Mouse (Mus musculus): Measurements from ENCODE around the gene Mrps21. TPM values are rescaled to one million over a fixed set of nuclear protein-coding genes. Genes with fewer than 3 reads are reported as not detected.

Gene Mrps21
- total RNA-seq, 2 experiments from 2014 or later = 270 to 271 TPM

DNA sequence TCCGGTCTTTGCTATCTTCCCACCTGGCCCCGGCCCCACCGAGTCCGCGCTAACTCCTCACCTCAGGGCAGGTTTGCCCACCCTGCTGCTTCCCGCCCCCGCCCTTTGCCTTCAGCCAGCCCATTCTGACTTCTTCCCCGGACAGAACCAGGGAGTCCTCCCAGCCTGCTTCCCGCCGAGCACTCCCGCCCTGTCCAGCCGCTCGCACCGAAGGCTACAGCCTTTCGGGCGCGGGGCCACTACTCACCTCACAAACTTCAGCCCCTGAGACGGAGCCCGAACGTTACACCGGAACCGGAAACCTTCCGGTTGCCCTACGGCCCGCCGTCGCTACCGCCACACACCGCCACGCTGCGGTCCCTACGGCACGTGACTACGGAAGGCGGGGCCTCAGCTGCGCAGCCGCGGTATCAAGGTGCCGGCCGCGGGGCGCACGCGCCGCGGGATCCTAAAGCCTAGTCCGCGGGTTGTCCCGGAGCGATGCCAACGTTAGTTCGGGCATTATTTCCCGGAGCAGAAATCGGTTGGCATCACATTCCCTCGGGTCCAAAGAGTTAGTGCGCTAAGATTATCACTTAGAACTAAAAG is 15.7 kb downstream of the Mrps21 start, which contains the start of gene Prpf3:
Gene Prpf3 (minus strand): TSS at position 384 of the 588 bp plus-strand sequence.
- peak; percentile 97 for DNase-seq

DNA sequence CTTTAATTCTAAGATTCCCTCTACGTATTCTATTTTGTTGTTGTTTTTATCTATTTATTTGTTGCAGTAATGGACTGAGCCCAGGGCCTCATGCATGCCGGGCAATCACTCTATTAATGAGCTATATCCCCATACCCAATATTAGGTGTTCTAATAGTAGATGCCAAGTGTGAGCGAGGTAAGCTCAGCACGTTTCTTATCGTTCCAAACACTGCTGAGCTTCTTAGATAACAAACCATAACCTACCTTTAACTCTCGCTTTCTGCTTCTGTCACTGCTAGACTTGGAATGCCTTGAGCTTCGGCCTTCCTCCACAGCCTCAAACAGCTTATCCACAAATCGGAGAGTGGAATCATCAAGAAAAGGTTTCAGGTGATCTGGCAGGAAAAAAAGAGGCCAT is 20.0 kb downstream of the Mrps21 start:
- DNase-seq = no peak

DNA sequence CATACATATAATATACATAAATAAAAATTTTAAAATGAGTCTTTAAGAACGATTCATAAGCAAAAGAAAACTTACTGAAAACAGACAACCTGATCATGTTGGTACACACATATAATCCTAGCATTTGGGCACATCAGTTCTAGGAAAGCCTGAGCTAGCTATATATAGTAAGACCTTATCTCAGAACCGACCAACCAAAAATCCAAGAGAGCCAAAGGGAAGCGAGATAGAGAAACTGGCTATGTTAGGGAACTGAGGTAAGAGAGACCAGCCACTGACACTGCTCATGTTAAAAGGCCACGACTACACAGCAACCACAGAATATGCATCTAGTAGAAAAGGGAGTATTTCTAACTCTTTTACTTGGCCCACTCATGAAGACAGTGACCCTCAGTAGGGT is 20.7 kb downstream of the Mrps21 start:
- DNase-seq = no peak

DNA sequence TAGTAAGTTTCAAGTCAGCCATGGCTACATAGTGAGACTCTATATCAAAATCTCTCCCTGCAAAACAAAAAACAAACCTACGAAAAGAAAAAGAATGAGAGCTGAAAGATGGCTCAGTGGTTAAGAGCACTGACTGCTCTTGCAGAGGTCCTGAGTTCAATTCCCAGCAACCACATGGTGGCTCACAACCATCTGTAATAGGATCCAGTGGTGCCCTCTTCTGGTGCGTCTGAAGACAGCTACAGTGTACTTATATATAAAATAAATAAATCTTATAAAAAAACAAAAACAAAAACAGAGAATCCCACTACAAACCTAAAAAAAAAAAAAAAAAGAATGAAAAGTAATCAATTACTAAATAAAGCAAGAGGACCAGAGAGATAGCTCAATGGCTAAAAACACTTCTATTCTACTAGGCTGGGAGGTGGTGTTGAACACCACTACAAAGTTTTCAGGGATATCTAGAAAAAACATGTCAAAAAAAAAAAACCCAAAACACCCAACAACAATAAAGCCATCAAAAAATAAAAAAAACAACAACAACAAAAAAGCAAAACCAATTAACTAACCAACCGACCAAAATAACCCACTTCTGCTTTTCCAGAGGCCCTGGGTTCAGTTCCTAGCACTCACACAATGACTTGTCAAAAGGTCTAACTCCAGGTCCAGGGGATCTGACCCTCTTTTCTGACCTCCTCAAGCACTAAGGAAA is 28.7 kb downstream of the Mrps21 start:
- no peak for DNase-seq

DNA sequence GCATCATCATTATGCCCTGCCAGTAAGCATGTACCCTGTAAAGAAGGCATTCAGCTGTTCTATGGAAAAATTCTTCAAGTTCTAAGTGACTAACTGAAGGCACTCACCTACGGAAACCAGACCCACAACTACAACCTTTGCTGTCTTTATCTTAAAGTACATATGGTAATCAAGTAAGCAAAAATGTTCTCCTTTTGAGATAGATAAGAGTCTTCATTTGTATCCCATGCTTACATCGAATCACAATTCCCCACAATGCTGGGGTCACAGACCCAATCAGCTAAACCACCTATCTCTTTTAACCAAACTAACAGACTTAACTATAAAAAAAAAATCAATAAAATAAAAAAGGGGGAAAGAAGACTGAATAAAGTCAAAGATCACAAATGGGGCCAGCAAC is 32.1 kb downstream of the Mrps21 start:
- DNase-seq = no peak

DNA sequence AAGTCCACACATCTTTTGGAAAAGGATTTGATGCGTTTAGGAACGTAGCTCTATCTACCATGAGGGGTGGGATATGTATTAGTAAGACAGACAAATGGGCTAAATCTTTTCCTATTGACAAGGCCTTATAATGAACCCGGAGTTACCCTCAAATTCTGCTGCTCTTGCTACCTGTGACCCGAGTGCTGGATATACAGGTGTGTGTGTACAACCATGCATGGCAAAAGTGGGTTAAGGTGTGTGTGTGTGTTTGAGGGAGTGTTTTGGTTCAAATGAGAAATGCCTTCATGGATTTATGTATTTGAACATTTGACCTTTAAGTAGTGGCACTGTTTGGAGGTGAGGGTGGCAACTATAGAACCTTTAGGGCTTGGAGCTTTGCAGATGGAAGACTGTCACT is 42.3 kb downstream of the Mrps21 start:
- DNase-seq = no peak

DNA sequence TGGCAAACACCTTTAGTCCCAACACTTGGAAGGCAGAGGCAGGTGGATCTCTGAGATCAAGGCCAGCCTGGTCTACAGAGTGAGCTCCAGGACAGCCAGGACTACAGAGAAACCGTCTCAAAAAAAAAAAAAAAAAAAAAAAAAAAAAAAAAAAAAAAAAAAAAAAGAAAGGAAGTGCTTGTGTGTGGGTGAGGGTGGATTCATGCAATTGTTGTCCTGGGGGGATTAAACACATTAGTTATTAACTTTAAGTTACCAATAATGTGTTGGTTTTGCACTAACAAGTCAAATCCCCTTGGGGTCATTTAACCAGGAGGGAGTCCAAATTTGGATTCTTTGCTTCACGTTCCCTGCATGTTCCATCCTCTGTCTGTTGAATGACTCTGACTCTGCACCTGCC is 45.0 kb downstream of the Mrps21 start:
- no peak for DNase-seq

DNA sequence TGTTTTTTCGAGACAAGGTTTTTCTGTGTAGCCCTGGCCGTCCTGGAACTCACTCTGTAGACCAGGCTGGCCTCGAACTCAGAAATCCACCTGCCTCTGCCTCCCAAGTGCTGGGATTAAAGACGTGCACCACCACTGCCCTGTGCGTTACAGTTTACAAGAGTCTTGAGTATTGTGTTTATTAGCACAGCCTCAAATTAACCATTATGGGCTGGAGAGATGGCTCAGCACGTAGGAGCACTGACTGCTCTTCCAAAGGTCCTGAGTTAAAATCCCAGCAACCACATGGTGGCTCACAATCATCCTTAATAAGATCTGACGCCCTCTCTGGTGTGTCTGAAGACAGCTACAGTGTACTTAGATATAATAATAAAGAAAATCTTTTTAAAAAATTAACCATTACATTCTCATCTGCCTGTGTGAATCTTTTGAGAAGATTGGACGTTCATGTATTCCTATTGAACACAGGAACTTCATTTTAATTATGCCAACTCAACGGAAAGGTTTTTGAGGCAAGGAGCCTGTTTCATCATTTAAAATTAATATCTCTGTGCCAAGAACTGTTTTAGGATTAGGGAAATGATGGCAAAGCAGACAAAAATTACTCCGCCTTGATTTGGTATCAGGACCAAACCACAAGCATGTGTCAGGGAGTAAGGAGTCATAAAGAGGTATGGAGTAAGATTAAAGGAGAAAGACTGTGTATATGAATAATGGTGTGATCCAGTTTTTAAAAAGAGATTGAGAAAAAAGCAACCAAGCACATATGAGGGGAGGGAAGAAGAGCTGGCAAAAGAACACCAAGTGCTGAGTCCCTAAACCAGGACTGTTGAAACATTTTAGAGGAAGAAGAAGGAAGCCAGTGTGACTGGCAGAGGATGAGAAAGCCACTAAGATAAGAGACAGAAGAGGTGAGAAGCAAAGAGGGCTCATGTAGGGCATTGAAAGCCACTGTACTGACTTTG is 51.0 kb downstream of the Mrps21 start:
- no peak for DNase-seq

DNA sequence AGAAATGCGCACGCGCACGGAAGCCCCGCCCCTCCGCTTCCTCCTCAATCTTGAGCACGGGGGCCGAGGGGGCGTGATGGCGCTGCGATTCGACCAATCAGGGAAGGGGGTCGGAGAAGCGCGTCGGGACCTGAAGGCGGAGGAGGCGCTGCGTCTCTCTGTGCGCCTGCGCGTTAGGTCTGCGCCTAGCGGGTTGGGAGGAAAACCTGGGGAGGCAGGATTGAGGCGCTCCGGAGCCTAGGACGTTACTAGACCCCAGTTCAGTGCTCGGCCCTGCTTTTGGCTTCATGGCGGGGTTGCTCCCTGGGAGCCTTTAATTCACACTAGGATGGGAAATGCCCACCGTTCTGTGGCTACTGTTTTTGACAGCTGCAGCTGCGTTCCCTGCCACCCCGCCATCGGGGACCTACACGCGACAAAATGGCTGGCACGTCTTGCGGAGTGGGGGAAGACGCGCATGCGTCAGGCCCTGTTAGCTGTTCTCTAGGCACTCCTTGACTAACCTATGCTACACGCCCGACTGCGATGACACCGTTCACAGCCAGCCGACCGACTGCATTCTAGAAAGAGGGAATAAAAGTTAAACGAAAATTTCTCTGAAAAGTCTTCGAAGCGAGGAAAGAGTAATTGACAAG is 51.9 kb downstream of the Mrps21 start:
- peak; percentile 100 for DNase-seq

DNA sequence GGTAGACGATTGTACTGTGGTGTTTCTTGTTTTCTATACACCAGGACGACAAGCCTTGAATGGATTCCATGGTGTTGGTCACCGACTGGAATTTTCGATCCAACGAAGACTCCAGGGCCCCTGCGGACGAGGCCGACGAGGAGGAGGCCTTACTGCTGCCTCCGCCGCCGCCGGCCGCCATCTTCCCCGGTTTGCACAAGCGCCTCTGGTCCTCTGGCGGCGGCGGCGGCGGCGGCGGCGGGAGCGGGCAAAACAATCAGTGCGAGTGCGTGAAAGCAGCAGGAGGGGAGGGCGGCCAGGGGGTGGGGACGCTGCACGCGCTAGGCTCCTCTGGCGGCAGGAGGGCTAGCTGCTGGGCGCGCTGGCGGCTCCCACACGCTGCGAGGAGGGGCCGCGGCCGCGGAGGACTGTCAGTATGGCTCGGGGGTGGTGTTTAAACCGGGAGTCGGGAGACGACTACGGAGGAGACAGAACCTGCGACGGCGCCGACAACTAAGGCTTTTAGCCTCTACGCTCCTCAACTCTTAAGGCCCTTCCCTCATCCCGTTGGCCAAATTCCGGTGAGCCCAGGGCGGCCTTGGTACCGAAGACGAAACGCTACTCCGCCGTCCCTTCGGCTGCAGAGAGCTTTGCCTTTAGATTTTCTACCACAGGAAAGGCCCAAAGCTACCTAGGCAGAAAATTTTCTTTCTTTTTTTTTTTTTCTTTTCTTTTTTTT is 52.6 kb downstream of the Mrps21 start, which contains the start of gene Rprd2:
Gene Rprd2 (minus strand): TSS at position 293 of the 718 bp plus-strand sequence.
- peak; percentile 76 for DNase-seq

DNA sequence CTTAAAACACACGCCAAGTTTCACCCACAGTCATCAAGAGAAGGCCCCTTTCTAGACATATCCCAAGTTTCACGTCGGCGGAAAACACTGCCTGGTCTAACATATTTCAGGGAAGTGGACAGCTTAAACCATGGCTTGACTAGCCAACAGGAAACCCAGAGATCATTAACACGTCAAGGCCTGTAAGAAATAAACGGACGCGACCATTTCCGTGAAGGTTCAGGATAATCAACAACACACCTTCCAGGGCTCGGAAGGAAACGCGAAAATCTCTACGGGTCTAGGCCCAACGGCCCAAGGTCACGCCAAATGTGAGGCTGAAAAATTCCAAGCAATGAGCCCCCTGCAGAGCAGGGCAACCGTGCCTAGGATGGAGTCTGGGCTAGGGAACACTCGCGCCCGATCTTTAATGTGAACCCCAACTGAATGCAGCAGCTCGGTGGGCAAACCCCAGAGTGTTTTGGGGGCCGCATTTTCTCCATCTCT is 53.2 kb downstream of the Mrps21 start:
- DNase-seq = peak; percentile 31

DNA sequence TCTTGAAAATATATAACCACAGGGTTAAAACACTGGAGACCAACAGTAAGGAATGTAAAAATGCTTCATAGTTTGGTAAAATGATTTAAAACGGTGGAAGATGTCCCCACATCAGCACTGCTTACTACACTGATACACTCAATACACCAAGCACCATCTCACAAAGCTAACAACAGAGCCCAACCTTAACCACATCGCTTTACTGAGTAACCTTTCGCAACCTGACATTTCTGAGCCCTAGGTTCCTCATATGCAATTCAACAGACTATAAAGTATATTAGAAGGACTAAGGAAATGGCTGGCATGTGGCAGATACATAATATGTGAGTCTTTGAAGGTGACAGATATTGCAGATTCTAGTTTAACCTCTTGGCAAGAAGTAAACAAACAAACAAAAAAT is 54.6 kb downstream of the Mrps21 start:
- no peak for DNase-seq

Other genes with a start within 250 kb of the Mrps21 start
- 10 to 100 TPM; 80.1 to 80.2 TPM for gene Ensa, start 246.5 kb downstream of the Mrps21 start, total RNA-seq (2021)
- gene Mcl1, start 212.7 kb downstream of the Mrps21 start, total RNA-seq (2021) = 100 to 1,000 TPM in 1 of 2 experiments, 10 to 100 TPM in 1; 96.8 to 111 TPM
- gene Adamtsl4, start 183.6 kb downstream of the Mrps21 start, total RNA-seq (2021) = 10 to 100 TPM; 23.9 to 26.3 TPM
- gene Ecm1, start 131.9 kb downstream of the Mrps21 start, total RNA-seq (2021) = 10 to 100 TPM; 19.7 to 29.7 TPM
- gene Tars2, start 111.3 kb downstream of the Mrps21 start, total RNA-seq (2021) = 10 to 100 TPM; 27.7 to 29.4 TPM
- gene Rprd2, start 52.7 kb downstream of the Mrps21 start, total RNA-seq (2021) = 10 to 100 TPM; 32.2 to 41.1 TPM
- 10 to 100 TPM; 12.8 to 22.9 TPM for gene Prpf3, start 15.6 kb downstream of the Mrps21 start, total RNA-seq (2021)
- gene Ciart, start 10.7 kb upstream of the Mrps21 start, total RNA-seq (2021) = 1 to 10 TPM; 1.0 to 1.6 TPM
- gene BC028528, start 20.5 kb upstream of the Mrps21 start, total RNA-seq (2021) = 10 to 100 TPM; 15.7 to 20.8 TPM
- gene Aph1a, start 22.4 kb upstream of the Mrps21 start, total RNA-seq (2021) = 10 to 100 TPM; 66.1 to 72.1 TPM
- 10 to 100 TPM; 49.1 to 56.9 TPM for gene Car14, start 33.2 kb upstream of the Mrps21 start, total RNA-seq (2021)
- gene Anp32e, start 57.7 kb upstream of the Mrps21 start, total RNA-seq (2021) = 100 to 1,000 TPM in 1 of 2 experiments, 10 to 100 TPM in 1; 87.3 to 101 TPM
- 10 to 100 TPM; 56.2 to 67.9 TPM for gene Plekho1, start 124.5 kb upstream of the Mrps21 start, total RNA-seq (2021)
- gene Vps45, start 186.9 kb upstream of the Mrps21 start, total RNA-seq (2021) = 10 to 100 TPM; 25.4 to 27.3 TPM
- gene Otud7b, start 233.0 kb upstream of the Mrps21 start, total RNA-seq (2021) = 10 to 100 TPM; 49.3 to 55.9 TPM

Data from gastrocnemius, postnatal 10 days (tissue).